Mouse (Mus musculus) small intestine, adult 2 months (tissue): ENCODE data around the gene Plin3. TPM values are rescaled to one million over a fixed set of nuclear protein-coding genes. Genes with fewer than 3 reads are reported as not detected.
A peak's percentile ranks its signal among the peaks of the same experiment; 100 is the strongest.

Experiments used
- H3K27ac ChIP-seq: fragments of 200-500 bp; 2 replicates; pipeline ENCODE4 v1.5.1; 2012; ENCODE audit warnings: low read depth, low read length, control low read depth, inconsistent platforms; ENCODE audit not compliant: insufficient read depth
- H3K27me3 ChIP-seq: fragments of 200-500 bp; 2 replicates; pipeline ENCODE4 v1.6.1; 2012; ENCODE audit warnings: mild to moderate bottlenecking, moderate library complexity, low read length, inconsistent platforms; ENCODE audit not compliant: control insufficient read depth, insufficient read depth
- H3K36me3 ChIP-seq: fragments of 200-500 bp; 2 replicates; pipeline ENCODE4 v1.6.1; 2012; ENCODE audit warnings: mild to moderate bottlenecking, low read length, control low read depth, inconsistent platforms; ENCODE audit not compliant: control insufficient read depth, insufficient read depth
- H3K4me1 ChIP-seq: fragments of 200-500 bp; 2 replicates; pipeline ENCODE4 v1.6.1; 2012; ENCODE audit warnings: low read length, inconsistent platforms, mixed read lengths; ENCODE audit not compliant: control insufficient read depth, insufficient read depth, insufficient read length
- H3K4me3 ChIP-seq: fragments of 200-500 bp; 2 replicates; pipeline ENCODE4 v1.5.1; 2012; ENCODE audit warnings: low read depth, mild to moderate bottlenecking, control low read depth, inconsistent platforms, low read length, moderate library complexity
- CTCF ChIP-seq: fragments of 200-500 bp; IDR thresholded peaks from 2 replicates; pipeline ENCODE4 v1.5.1; 2012; ENCODE audit warnings: low read depth, mild to moderate bottlenecking, control low read depth, inconsistent platforms, low read length, moderate library complexity, mixed read lengths; ENCODE audit not compliant: insufficient replicate concordance, insufficient read length; ENCODE audit errors: extremely low read depth
- POLR2A ChIP-seq: fragments of 200-500 bp; IDR thresholded peaks from 2 replicates; pipeline ENCODE4 v1.6.1; 2012; ENCODE audit warnings: low read depth, mild to moderate bottlenecking, control low read depth, inconsistent platforms, low read length, moderate library complexity
- WGBS: fragments of 180-500 bp; shearing (Covaris S2); methylation state at CpG from one replicate; pipeline ENCODE4 v1.1.7; 2018; 5-methylcytosine and 5-hydroxymethylcytosine counted together
- polyA plus RNA-seq: library from polyadenylated mRNA; depleted of rRNA; stranded (reverse); fragments of >200 nt; gene quantifications from 2 replicates; pipeline ENCODE4 v1.2.3, GENCODE M21; 2012

Plin3 gene
- polyA plus RNA-seq, 1 experiment: 299 TPM

GRCm38 (mm10) chr17:56308088-56308487 lies 15.4 kb upstream of the Plin3 start:
- WGBS: 53% methylated on average over 6 of the region's 6 CpGs
- Histone ChIP-seq H3K27ac (no peak overlapping the region), H3K4me3 (no peak overlapping the region)

DNA sequence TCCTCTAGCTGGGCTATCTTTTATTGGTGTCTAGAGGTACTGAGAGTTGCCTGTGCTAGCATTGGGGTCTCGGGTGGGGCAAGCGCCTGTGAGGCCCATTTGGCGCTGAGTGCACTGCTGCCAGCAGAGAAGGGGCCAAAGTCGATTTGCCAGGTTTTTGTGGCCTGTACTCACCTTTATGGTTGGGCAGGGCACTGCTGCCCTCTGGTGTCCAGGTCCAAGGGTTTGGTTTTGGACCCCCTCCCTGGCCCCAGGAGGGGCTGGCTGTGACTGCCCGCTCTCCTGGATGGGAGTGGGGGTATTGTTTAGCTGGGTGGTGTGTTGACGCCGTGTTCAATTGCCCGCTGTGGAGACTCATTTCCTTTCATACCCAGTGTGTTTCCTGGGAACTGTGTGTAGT lies 13.2 kb upstream of the Plin3 start:
- Histone ChIP-seq H3K27me3 (no peaks in the 10 kb centered on the region), H3K27ac (no peak overlapping the region), H3K4me3 (no peak overlapping the region), H3K36me3 (no peaks in the 10 kb centered on the region), H3K4me1 (peaks cover 22% of the 10 kb centered on the region)
- TF ChIP-seq CTCF: peak; percentile 50; the same call in 1 of the 2 replicates
- no peak for TF ChIP-seq POLR2A
- WGBS: 50% methylated on average over 8 of the region's 8 CpGs

More at GRCm38 (mm10) chr17:56308088-56308487, 15.4 kb upstream of the Plin3 start:
- peaks cover 6% of the 10 kb centered on the region; the same call in 1 of the 2 replicates for H3K36me3 ChIP-seq
- TF ChIP-seq CTCF (no peak), POLR2A (no peak)
- no peaks in the 10 kb centered on the region for H3K27me3 ChIP-seq
- peaks cover 16% of the 10 kb centered on the region for H3K4me1 ChIP-seq

DNA sequence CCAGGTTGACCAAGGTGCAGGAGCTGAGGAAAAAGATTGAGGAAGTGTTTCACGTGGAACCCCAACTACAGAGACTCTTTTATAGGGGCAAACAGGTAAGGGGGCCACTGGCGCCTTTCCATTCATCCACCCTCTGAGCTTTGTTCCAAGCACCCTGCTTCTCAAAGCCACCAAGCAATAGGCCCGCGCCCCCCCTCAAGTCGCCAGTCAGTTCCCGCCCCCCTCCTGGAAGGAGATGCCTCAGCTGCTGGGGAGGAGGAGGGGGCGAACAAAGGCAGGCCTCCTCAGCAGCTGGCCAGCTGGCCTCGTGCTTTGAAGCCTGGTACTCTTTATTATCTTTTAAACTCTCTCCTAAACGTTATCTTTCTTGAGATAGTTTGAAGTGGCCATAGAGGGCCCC lies 12.5 kb upstream of the Plin3 start:
- Histone ChIP-seq H3K4me3 (peak overlapping the region; percentile 82), H3K4me1 (peaks cover 22% of the 10 kb centered on the region), H3K27ac (no peak overlapping the region), H3K27me3 (no peaks in the 10 kb centered on the region), H3K36me3 (no peaks in the 10 kb centered on the region)
- 30% methylated on average over 9 of the region's 9 CpGs for WGBS
- TF ChIP-seq CTCF (no peak), POLR2A (no peak)

DNA sequence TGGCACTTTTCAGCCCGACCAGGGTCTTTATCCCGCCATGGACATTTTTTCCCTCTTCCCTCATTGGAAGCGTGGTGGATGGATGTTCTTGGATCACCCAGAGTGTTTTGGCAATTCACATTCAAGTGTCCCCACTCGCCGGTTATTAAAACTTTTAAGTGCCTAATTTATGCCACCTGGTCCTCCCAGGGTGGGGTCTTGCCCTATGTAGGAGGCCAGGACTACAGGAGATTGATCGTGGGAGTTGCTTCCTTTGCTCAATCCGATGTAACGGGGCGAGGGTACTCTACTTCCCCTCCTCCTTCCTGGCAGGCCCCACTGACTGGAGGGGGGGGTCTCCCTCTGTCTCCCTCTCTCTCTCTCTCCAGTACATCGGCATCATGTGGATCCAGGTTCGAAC lies 12.0 kb upstream of the Plin3 start:
- H3K4me3 ChIP-seq: peak overlapping the region; percentile 82
- no peaks in the 10 kb centered on the region for H3K27me3 ChIP-seq
- H3K27ac ChIP-seq: no peak overlapping the region
- H3K36me3 ChIP-seq: no peaks in the 10 kb centered on the region
- H3K4me1 ChIP-seq: peaks cover 22% of the 10 kb centered on the region
- TF ChIP-seq POLR2A (no peak), CTCF (no peak)
- 8% methylated on average over 11 of the region's 11 CpGs for WGBS

DNA sequence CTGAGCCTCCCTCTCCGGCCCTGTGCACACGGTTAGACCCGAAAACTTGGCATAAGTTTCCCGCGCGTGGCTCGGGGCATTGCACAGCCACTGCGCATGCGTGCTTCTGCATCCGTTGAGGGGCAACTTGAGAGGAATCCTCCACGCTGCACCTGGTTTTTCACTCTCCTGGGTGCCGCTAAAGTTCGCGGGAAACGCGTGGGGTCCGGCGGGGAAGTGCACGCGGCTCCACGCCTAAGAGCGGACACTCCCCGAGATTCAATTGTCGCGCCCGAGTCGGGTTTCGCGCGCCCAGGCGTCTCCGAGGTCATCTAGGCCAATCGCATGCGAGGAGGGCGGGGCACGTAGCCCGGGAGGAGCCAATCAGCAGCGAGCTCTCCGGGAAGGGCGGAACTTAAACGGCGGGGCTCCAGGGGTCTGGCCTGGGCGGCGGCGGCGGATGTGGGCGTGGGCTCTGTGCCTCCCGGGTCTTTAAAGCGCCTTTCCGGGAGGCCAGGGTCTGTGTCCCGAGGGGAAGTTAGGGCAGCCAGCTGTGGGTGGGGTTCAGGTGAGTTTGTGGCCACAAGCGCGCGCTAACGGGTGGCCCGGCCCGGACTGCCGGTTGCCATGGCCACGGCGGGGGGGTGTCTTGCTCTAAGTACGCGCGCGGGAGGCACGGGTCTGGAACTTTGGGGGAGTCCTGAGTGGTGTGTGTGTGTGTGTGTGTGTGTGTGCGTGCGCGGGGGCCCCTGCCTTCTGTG lies 11.3 kb upstream of the Plin3 start:
- TF ChIP-seq POLR2A (no peak), CTCF (no peak)
- Histone ChIP-seq H3K27ac (peak overlapping the region; percentile 31; the same call in 1 of the 2 replicates), H3K4me1 (peaks cover 22% of the 10 kb centered on the region), H3K27me3 (no peaks in the 10 kb centered on the region), H3K36me3 (no peaks in the 10 kb centered on the region), H3K4me3 (peak overlapping the region; percentile 82)
- WGBS: under 1% methylated on average over 68 of the region's 68 CpGs

DNA sequence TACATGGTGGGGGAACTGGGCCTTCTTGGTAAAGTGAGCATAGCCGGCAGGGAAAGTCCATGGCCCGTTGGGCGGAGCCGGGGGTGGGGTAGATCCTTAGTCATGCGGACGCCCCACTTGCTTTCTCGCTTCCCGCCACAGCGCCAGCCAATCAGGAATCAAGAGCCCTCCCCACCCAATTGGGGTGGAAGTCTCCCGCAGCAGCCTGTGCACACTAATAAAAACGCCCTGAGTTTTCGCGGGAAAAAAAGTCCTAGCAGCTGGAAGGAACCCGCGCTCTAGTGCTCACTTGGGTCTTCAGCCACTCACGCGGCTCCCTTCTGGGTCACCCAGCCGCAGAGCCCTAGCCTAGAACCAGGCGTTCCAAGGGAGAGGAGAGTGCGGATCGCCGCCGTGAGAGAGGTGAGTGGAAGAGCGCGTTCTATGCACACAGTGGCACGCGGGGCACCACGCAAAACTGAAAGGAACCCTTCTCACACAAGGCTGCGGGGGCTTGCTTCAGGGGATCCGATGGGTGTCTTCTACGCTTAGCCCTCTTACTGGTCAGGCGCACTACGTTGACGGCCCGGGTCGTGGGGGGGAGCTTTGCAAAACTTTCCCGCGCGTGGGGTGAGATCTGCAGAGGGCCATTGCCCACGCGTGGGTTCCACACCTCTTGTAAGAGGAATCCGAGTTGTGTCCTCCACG lies 10.6 kb upstream of the Plin3 start, which contains the start of gene Uhrf1:
TSS of gene Uhrf1 (plus strand) at position 162 of the 687 bp plus-strand sequence.
- WGBS: under 1% methylated on average over 43 of the region's 43 CpGs
- H3K4me3 ChIP-seq: peak within 1 kb of the TSS; percentile 82
- no peaks in the 10 kb centered on the region for H3K36me3 ChIP-seq
- no peaks in the 10 kb centered on the region for H3K27me3 ChIP-seq
- peak within 1 kb of the TSS; percentile 31 for H3K27ac ChIP-seq
- no peak for TF ChIP-seq POLR2A
- TF ChIP-seq CTCF: no peak
- peaks cover 22% of the 10 kb centered on the region for H3K4me1 ChIP-seq
